Mouse (Mus musculus): ENCODE results near the gene Ttc25.

GRCm38 (mm10) chr11:100579116-100579799 is 33.9 kb downstream of the Ttc25 start:
- TF ChIP-seq CTCF (IDR thresholded peaks at IDR 0.05; ENCODE audit: insufficient read depth, low read depth, low read length) (no peak), POLR2A (IDR thresholded peaks at IDR 0.05; ENCODE audit: insufficient read depth, low read depth, low read length) (no peak)

Data from olfactory bulb, adult 2 months (tissue).